Mouse (Mus musculus) heart, embryonic 10.5 days (tissue): ENCODE data around the gene Gmds. TPM values are rescaled to one million over a fixed set of nuclear protein-coding genes. Genes with fewer than 3 reads are reported as not detected.

Source experiments
- DNase-seq: peaks from one replicate; pipeline ENCODE4 v3.0.0-alpha.2; 2017; ENCODE audit warnings: low spot score
- H3K27ac ChIP-seq: fragments of 300-500 bp; sonication (generic); 2 replicates; pipeline ENCODE4 v1.5.1; 2016; ENCODE audit warnings: mild to moderate bottlenecking
- H3K27me3 ChIP-seq: fragments of 300-500 bp; sonication (generic); 2 replicates; pipeline ENCODE4 v1.6.1; 2016; ENCODE audit warnings: mild to moderate bottlenecking; ENCODE audit not compliant: poor library complexity, insufficient read depth, severe bottlenecking
- H3K36me3 ChIP-seq: fragments of 300-500 bp; sonication (generic); 2 replicates; pipeline ENCODE4 v1.6.1; 2016; ENCODE audit warnings: mild to moderate bottlenecking, moderate library complexity
- H3K4me1 ChIP-seq: fragments of 300-500 bp; sonication (generic); 2 replicates; pipeline ENCODE4 v1.6.1; 2016; ENCODE audit warnings: mild to moderate bottlenecking
- H3K4me3 ChIP-seq: fragments of 300-500 bp; sonication (generic); 2 replicates; pipeline ENCODE4 v1.5.1; 2016; ENCODE audit warnings: mild to moderate bottlenecking, moderate library complexity
- H3K9me3 ChIP-seq: fragments of 300-500 bp; sonication (generic); 2 replicates; pipeline ENCODE4 v1.6.1; 2016; ENCODE audit warnings: mild to moderate bottlenecking, moderate library complexity
- WGBS: fragments of 180-500 bp; shearing (Covaris S2); methylation state at CpG from one replicate; pipeline ENCODE4 v1.1.7; 2016; 5-methylcytosine and 5-hydroxymethylcytosine counted together
- polyA plus RNA-seq: library from polyadenylated mRNA; unstranded; fragments of >200 nt; fragmentation: Nextera tagmentation; extraction: Ambion mirVana; gene quantifications from 2 replicates; pipeline ENCODE4 v1.2.1, GENCODE M21; 2016

Gmds gene
- polyA plus RNA-seq, 1 experiment from 2014 or later, result 26.1 TPM

GRCm38 (mm10) chr13:31892913-31893514 is 445.5 kb downstream of the Gmds start:
- Histone ChIP-seq H3K36me3 (0 out of 2 replicates have a peak, but pooled peaks cover 4% of the 10 kb centered on the region), H3K27me3 (no peaks in the 10 kb centered on the region), H3K4me1 (no peaks in the 10 kb centered on the region), H3K4me3 (no peak overlapping the region), H3K27ac (no peak overlapping the region), H3K9me3 (no peaks in the 10 kb centered on the region)
- WGBS, result 80% methylated on average over 2 of the region's 2 CpGs
- no peak for DNase-seq

GRCm38 (mm10) chr13:31888500-31888899 is 450.0 kb downstream of the Gmds start:
- 0 out of 2 replicates have a peak, but pooled peaks cover 4% of the 10 kb centered on the region for H3K36me3 ChIP-seq
- no peaks in the 10 kb centered on the region for H3K27me3 ChIP-seq
- no peak overlapping the region for H3K27ac ChIP-seq
- H3K4me3 ChIP-seq, result no peak overlapping the region
- no peak for DNase-seq
- H3K4me1 ChIP-seq, result no peaks in the 10 kb centered on the region
- no peaks in the 10 kb centered on the region for H3K9me3 ChIP-seq
- 89% methylated on average over 3 of the region's 3 CpGs for WGBS

DNA sequence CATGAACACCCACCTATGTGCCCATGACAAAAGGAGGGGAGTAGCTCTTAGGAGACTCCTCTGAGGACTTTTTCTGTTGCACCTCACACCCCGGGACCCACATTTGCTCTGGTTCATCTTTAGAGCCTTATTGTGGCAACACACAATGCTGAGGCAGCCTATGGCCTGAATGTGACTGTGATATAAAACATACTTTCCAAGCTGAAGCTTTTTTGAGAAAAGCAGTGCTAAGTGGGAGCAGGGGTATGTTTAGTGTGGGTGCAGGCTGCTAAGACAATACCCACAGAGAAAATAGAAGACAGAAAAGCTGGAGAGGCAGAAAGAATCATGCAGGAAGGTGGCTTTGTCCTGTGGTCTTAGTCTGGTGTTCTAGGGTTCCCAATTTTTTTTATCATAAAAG is 452.8 kb downstream of the Gmds start:
- Histone ChIP-seq H3K4me3 (no peak overlapping the region), H3K27ac (no peak overlapping the region), H3K4me1 (no peaks in the 10 kb centered on the region), H3K36me3 (no peaks in the 10 kb centered on the region), H3K9me3 (no peaks in the 10 kb centered on the region), H3K27me3 (no peaks in the 10 kb centered on the region)
- 89% methylated on average over 1 of the region's 1 CpGs for WGBS
- DNase-seq, result no peak

DNA sequence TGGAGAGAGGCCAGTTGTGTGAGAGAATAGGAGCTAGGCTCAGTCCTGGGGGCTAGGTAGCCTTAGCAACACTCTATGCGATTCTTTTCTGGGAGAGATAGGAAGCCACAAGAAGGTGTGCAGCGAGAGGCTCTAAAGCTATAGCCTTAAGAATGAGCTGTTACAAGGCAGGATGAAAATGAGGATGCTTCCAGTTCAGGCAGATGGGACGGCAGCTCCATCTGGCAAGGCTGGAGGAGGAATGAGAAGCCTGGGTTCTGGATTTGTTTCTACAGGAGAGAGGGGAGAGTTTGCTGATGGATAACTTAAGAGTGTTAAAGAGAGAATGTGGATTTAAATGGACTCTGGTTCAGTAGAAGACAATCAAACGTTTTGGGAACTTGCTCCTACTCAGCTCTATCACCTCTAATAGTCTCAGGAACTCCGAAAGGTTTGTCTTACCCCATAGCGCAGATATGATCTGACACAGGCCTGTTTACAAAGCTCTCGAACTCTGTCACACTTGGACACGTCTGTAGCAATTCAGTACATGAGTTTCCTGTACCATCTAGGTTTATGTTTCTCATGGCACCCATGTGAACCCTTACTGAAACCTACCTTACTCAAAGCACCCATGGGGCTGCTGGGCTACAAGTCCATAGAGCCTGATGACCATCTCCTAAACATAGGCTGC is 459.6 kb downstream of the Gmds start:
- peaks cover 14% of the 10 kb centered on the region for H3K4me1 ChIP-seq
- no peak overlapping the region for H3K4me3 ChIP-seq
- no peaks in the 10 kb centered on the region for H3K36me3 ChIP-seq
- no peak for DNase-seq
- no peaks in the 10 kb centered on the region for H3K9me3 ChIP-seq
- no peak overlapping the region for H3K27ac ChIP-seq
- H3K27me3 ChIP-seq, result no peaks in the 10 kb centered on the region
- 74% methylated on average over 8 of the region's 8 CpGs for WGBS

DNA sequence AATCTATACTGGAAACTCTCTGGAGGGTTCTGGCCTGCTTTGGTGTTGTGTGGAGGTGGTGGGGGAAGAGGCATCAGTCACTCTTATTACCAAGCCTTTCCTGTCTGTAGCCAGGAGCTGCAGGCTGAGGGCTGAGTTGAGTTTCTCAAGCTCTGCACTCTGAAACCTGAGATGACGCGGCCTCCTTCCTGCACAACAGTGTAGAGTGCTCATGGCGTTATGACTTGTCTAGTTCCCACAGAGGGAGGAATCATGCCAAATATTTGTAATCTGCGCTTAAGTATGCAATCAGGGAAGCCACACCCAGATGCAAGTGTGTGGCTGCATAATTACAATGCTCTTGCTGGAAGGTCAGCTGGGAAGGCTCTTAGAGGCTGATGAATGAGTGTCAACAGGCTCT is 461.5 kb downstream of the Gmds start:
- 48% methylated on average over 4 of the region's 4 CpGs for WGBS
- H3K4me1 ChIP-seq, result peaks cover 14% of the 10 kb centered on the region
- no peak overlapping the region for H3K4me3 ChIP-seq
- H3K27ac ChIP-seq, result no peak overlapping the region
- H3K9me3 ChIP-seq, result no peaks in the 10 kb centered on the region
- DNase-seq, result no peak
- H3K36me3 ChIP-seq, result no peaks in the 10 kb centered on the region
- H3K27me3 ChIP-seq, result no peaks in the 10 kb centered on the region

GRCm38 (mm10) chr13:31874427-31874826 is 464.1 kb downstream of the Gmds start:
- H3K9me3 ChIP-seq, result no peaks in the 10 kb centered on the region
- peaks cover 14% of the 10 kb centered on the region for H3K4me1 ChIP-seq
- H3K27ac ChIP-seq, result no peak overlapping the region
- WGBS, result 62% methylated on average over 3 of the region's 3 CpGs
- no peak for DNase-seq
- H3K27me3 ChIP-seq, result no peaks in the 10 kb centered on the region
- no peaks in the 10 kb centered on the region for H3K36me3 ChIP-seq
- H3K4me3 ChIP-seq, result no peak overlapping the region

GRCm38 (mm10) chr13:31873269-31873668 is 465.3 kb downstream of the Gmds start:
- Histone ChIP-seq H3K27me3 (no peaks in the 10 kb centered on the region), H3K9me3 (no peaks in the 10 kb centered on the region), H3K4me3 (no peak overlapping the region), H3K36me3 (no peaks in the 10 kb centered on the region), H3K27ac (no peak overlapping the region), H3K4me1 (peaks cover 10% of the 10 kb centered on the region)
- 81% methylated on average over 1 of the region's 1 CpGs for WGBS
- DNase-seq, result no peak

DNA sequence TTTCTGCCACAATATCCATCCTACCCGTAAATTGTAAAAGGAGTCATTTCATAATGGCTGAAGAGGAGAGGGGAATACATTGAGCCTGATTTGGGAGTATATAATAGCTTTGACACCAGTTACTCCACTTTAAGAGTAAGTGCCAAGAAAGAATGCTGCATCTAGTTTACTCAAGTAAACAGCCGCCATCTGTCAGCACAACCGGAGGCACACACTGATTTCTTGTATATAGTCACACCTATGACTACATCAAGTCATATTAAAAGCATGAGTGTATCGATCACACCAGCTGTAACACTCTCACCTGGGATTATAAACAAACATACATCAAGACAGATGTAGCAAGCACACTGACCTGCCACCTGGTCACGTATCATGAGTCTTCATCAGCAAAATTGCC is 473.8 kb downstream of the Gmds start:
- no peaks in the 10 kb centered on the region for H3K36me3 ChIP-seq
- no peak overlapping the region for H3K4me3 ChIP-seq
- no peaks in the 10 kb centered on the region for H3K27me3 ChIP-seq
- no peaks in the 10 kb centered on the region; the same call in 1 of the 2 replicates for H3K4me1 ChIP-seq
- no peak for DNase-seq
- no peaks in the 10 kb centered on the region for H3K9me3 ChIP-seq
- WGBS, result 84% methylated on average over 5 of the region's 5 CpGs
- no peak overlapping the region for H3K27ac ChIP-seq

DNA sequence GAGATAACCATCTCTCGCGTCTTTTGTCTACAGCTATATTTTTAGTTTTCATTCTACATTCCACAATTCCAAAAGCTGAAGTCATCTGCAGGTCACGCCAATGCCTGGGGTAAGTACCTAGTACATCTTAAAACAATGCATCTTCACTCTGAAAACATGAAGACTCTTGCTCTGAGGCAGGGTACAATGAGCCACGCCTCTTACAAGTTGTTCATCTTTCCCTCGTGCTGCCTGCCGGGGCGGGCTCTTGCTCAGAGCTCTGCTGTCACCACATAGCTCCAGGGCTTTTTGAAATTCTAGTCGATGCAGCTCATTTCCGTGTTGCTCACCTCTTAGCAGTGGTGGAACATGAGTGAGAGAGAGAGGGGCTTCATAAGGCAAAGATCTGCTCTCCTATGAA is 475.1 kb downstream of the Gmds start:
- 58% methylated on average over 9 of the region's 9 CpGs for WGBS
- Histone ChIP-seq H3K36me3 (no peaks in the 10 kb centered on the region), H3K4me1 (no peaks in the 10 kb centered on the region; the same call in 1 of the 2 replicates), H3K9me3 (no peaks in the 10 kb centered on the region), H3K27me3 (no peaks in the 10 kb centered on the region; the same call in 1 of the 2 replicates), H3K4me3 (no peak overlapping the region), H3K27ac (no peak overlapping the region)
- no peak for DNase-seq

- Histone ChIP-seq H3K4me3 (no peak overlapping the region), H3K9me3 (no peaks in the 10 kb centered on the region), H3K27ac (no peak overlapping the region), H3K36me3 (no peaks in the 10 kb centered on the region), H3K27me3 (no peaks in the 10 kb centered on the region; the same call in 1 of the 2 replicates), H3K4me1 (no peaks in the 10 kb centered on the region; the same call in 1 of the 2 replicates)
- DNase-seq, result no peak
- 81% methylated on average over 5 of the region's 5 CpGs for WGBS
These were observed 478.3 kb downstream of the Gmds start for GRCm38 (mm10) chr13:31860200-31860599.

DNA sequence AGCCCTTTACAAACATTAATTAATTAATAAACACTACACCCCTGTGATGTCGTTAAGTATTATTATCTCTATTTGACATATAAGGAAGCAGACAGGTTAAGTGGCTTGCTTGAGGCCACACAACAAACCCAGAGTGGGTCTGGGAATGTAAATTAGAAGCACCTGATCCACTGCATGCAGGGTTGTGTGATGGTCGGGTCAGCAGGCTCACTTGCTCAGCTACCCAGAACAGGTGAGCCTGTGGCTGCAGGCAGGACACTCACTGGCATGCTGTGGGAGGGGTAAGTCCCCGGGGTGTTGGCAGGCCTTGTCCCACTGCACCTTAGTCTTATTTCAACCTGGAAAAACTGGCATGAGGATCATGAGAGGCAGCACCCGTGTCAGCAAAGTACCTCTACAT is 484.5 kb downstream of the Gmds start:
- no peak for DNase-seq
- 67% methylated on average over 4 of the region's 4 CpGs for WGBS

GRCm38 (mm10) chr13:31853564-31853963 is 485.0 kb downstream of the Gmds start:
- Histone ChIP-seq H3K4me3 (no peak overlapping the region), H3K27me3 (no peaks in the 10 kb centered on the region), H3K9me3 (no peaks in the 10 kb centered on the region), H3K4me1 (no peaks in the 10 kb centered on the region), H3K27ac (no peak overlapping the region), H3K36me3 (no peaks in the 10 kb centered on the region)
- 62% methylated on average over 2 of the region's 2 CpGs for WGBS
- no peak for DNase-seq

More for the DNA sequence above, 484.5 kb downstream of the Gmds start:
- no peaks in the 10 kb centered on the region for H3K9me3 ChIP-seq
- H3K4me3 ChIP-seq, result no peak overlapping the region
- H3K27me3 ChIP-seq, result no peaks in the 10 kb centered on the region; the same call in 1 of the 2 replicates
- no peaks in the 10 kb centered on the region for H3K4me1 ChIP-seq
- H3K27ac ChIP-seq, result no peak overlapping the region
- no peaks in the 10 kb centered on the region for H3K36me3 ChIP-seq

- no peak overlapping the region for H3K27ac ChIP-seq
- no peaks in the 10 kb centered on the region for H3K36me3 ChIP-seq
- H3K27me3 ChIP-seq, result no peaks in the 10 kb centered on the region
- H3K4me3 ChIP-seq, result no peak overlapping the region
- WGBS, result 50% methylated on average over 5 of the region's 5 CpGs
- no peaks in the 10 kb centered on the region for H3K9me3 ChIP-seq
- no peak for DNase-seq
- no peaks in the 10 kb centered on the region for H3K4me1 ChIP-seq
These were observed 489.1 kb downstream of the Gmds start for GRCm38 (mm10) chr13:31849258-31849971.
